ENCODE assay signal across 8 mouse cellular contexts in the genomic region with DNA sequence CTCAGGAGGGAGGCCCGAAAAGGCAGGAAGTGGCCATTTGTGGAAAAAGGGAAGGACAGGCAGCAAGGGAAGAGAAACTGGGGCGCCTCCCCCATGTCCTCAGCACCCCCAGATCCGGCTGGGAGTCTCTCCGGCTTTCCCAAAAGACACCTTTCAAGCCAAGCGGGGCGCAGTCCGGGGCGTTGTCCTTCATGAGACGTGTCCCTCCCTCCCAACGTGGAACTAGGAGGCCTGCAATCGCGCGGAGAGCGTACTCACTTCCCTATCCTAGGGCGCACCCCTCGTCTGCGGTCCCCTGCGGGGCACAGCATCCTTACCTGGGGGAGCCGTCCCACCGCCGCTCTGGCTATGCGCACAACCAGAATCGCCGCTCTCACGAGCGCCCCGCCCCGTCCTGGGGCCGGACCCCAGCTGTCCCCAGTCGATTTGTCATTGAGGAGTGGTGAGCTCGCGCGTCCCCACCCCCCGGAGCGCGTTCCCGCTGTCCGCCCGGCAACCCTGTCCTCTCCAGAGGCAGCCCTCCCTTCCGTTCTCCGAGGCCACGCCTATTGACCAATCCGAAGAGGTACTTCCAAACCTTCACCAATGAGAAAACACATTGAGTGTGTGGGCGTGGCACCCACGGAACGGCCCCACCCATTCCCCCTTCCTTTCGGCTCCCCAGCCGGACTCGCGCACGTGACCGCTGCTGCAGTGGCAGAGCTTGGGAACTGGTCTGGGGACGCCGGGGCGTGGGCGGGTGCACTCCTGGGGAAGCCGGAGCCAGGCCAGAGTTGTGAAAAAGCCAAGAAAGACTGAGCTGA. TPM values are rescaled to one million over a fixed set of nuclear protein-coding genes. Genes with fewer than 3 reads are reported as not detected.
A peak's percentile ranks its signal among the peaks of the same experiment; 100 is the strongest.
DNase-seq lines count a peak whose midpoint lies in the region; ATAC-seq and TF ChIP-seq lines count a peak whose summit lies in the region.

A gene (minus strand): TSS at position 535 of the 803 bp plus-strand sequence.

- WGBS in forebrain, embryonic 11.5 days: under 1% methylated on average over 57 of the region's 57 CpGs
- WGBS in heart, embryonic 16.5 days: under 1% methylated on average over 57 of the region's 57 CpGs
- under 1% methylated on average over 57 of the region's 57 CpGs for WGBS in liver, embryonic 15.5 days (ENCODE audit: insufficient replicate concordance)
- 1% methylated on average over 57 of the region's 57 CpGs for WGBS in neural tube, embryonic 12.5 days

- H3K4me2 ChIP-seq in CH12.LX (ENCODE audit: insufficient read depth, low read depth, poor library complexity, severe bottlenecking): peak within 1 kb of the TSS; percentile 73
- peak within 1 kb of the TSS; percentile 74 for H3K4me2 ChIP-seq in forebrain, embryonic 11.5 days (ENCODE audit: low read depth, low read length, severe bottlenecking)
- peak within 1 kb of the TSS; percentile 77 for H3K4me2 ChIP-seq in heart, embryonic 16.5 days (ENCODE audit: low read depth, low read length)
- peak within 1 kb of the TSS; percentile 85 for H3K4me2 ChIP-seq in liver, embryonic 15.5 days
- peak within 1 kb of the TSS; percentile 82 for H3K4me2 ChIP-seq in neural tube, embryonic 12.5 days (replicated peaks)

- DNase-seq in CH12.LX (ENCODE audit: extremely low read depth): peak; percentile 97
- peak; percentile 95 for DNase-seq in c-Kit-positive CD71-positive TER-119-negative erythroid progenitor cells, embryonic 14.5 days (ENCODE audit: low read depth)
- peak; percentile 95 for DNase-seq in forebrain, embryonic 11.5 days (ENCODE audit: low spot score)
- peak; percentile 98 to 99 for DNase-seq in kidney, postnatal 36 days
- DNase-seq in telencephalon, adult 2 months (ENCODE audit: low read depth, low spot score): peak; percentile 97

- peaks cover 4% of the 10 kb centered on the region for H3K9me3 ChIP-seq in CH12.LX (replicated peaks; ENCODE audit: low read length)
- no peaks in the 10 kb centered on the region for H3K9me3 ChIP-seq in forebrain, embryonic 11.5 days (ENCODE audit: control insufficient read depth, low read length)
- H3K9me3 ChIP-seq in heart, embryonic 16.5 days (replicated peaks; ENCODE audit: control insufficient read depth, low read length): 0 out of 2 replicates have a peak, but pooled peaks cover 3% of the 10 kb centered on the region
- no peaks in the 10 kb centered on the region for H3K9me3 ChIP-seq in liver, embryonic 15.5 days (replicated peaks)
- H3K9me3 ChIP-seq in neural tube, embryonic 12.5 days: 0 out of 2 replicates have a peak, but pooled peaks cover 4% of the 10 kb centered on the region

- H3K4me1 ChIP-seq in CH12.LX (ENCODE audit: control insufficient read depth in 1 of 2, insufficient read depth in 2 of 2): peaks cover 6 to 22% of the 10 kb centered on the region in 2 experiments; a peak in 3 of 4 replicates
- 0 out of 2 replicates have a peak, but pooled peaks cover 2% of the 10 kb centered on the region for H3K4me1 ChIP-seq in forebrain, embryonic 11.5 days (replicated peaks; ENCODE audit: control insufficient read depth, insufficient read depth, low read length)
- peaks cover 31% of the 10 kb centered on the region for H3K4me1 ChIP-seq in heart, embryonic 16.5 days (ENCODE audit: control insufficient read depth, insufficient read depth, low read length)
- peaks cover 44% of the 10 kb centered on the region for H3K4me1 ChIP-seq in liver, embryonic 15.5 days (replicated peaks)
- H3K4me1 ChIP-seq in neural tube, embryonic 12.5 days: peaks cover 19% of the 10 kb centered on the region

- peak within 1 kb of the TSS; percentile 53 for H3K9ac ChIP-seq in CH12.LX (ENCODE audit: insufficient read depth, low read depth)
- peak within 1 kb of the TSS; percentile 68 for H3K9ac ChIP-seq in forebrain, embryonic 11.5 days (ENCODE audit: low read length)
- H3K9ac ChIP-seq in heart, embryonic 16.5 days (ENCODE audit: low read length): peak within 1 kb of the TSS; percentile 92
- peak within 1 kb of the TSS; percentile 58 for H3K9ac ChIP-seq in liver, embryonic 15.5 days
- H3K9ac ChIP-seq in neural tube, embryonic 12.5 days: peak within 1 kb of the TSS; percentile 65

- peak within 1 kb of the TSS; percentile 73 to 77 (median 75) for H3K4me3 ChIP-seq in CH12.LX (replicated peaks in 1 of 3; ENCODE audit: low read depth in 2 of 3, low read length in 2 of 3, poor library complexity in 1 of 3)
- H3K4me3 ChIP-seq in forebrain, embryonic 11.5 days (ENCODE audit: low read depth, low read length): peak within 1 kb of the TSS; percentile 61
- H3K4me3 ChIP-seq in heart, embryonic 16.5 days (ENCODE audit: low read length): peak within 1 kb of the TSS; percentile 85
- H3K4me3 ChIP-seq in liver, embryonic 15.5 days (replicated peaks): peak within 1 kb of the TSS; percentile 66
- peak within 1 kb of the TSS; percentile 71 for H3K4me3 ChIP-seq in neural tube, embryonic 12.5 days

- H3K79me2 ChIP-seq in CH12.LX (replicated peaks; ENCODE audit: control insufficient read depth, extremely low read depth, insufficient read depth, poor library complexity, severe bottlenecking): no peaks in the 10 kb centered on the region

- no peak for TF ChIP-seq EP300 in CH12.LX (IDR thresholded peaks at IDR 0.05; ENCODE audit: low read length)

- in situ Hi-C loops in CH12.LX (cut with MboI; ENCODE audit: low pct_ligation_motif_present, low pct_unique_long_range_greater_than_20kb, low sequenced_read_pairs): no loop called here

- peaks cover 25% of the 10 kb centered on the region for H3K27me3 ChIP-seq in CH12.LX (replicated peaks)
- H3K27me3 ChIP-seq in forebrain, embryonic 11.5 days (ENCODE audit: control insufficient read depth, insufficient read depth, low read length): no peaks in the 10 kb centered on the region
- H3K27me3 ChIP-seq in heart, embryonic 16.5 days (ENCODE audit: control insufficient read depth, insufficient read depth, low read length): no peaks in the 10 kb centered on the region
- H3K27me3 ChIP-seq in liver, embryonic 15.5 days: peaks cover 31% of the 10 kb centered on the region
- peaks cover 7% of the 10 kb centered on the region; the same call in 1 of the 2 replicates for H3K27me3 ChIP-seq in neural tube, embryonic 12.5 days (replicated peaks)

- dilution Hi-C loops in CH12.LX (cut with MboI; ENCODE audit: extremely low pct_ligation_motif_present, extremely low pct_unique_long_range_greater_than_20kb, low sequenced_read_pairs): no loop called here

- TF ChIP-seq CTCF in CH12.LX (conservative IDR thresholded peaks at IDR 0.05 in 1 of 2, IDR thresholded peaks at IDR 0.05 in 1 of 2; ENCODE audit: low read depth in 2 of 2, low read length in 2 of 2): no peak

- ATAC-seq in forebrain, embryonic 11.5 days (replicated peaks; ENCODE audit: low FRiP score): peak; percentile 99
- ATAC-seq in heart, embryonic 16.5 days (replicated peaks; ENCODE audit: extremely low read depth, insufficient read depth, low FRiP score): peak; percentile 97
- peak; percentile 96 for ATAC-seq in liver, embryonic 15.5 days (ENCODE audit: insufficient read depth)
- ATAC-seq in neural tube, embryonic 12.5 days (ENCODE audit: low FRiP score, low read depth): peak; percentile 98

- TF ChIP-seq POLR2A in CH12.LX (IDR thresholded peaks at IDR 0.05; ENCODE audit: low read depth, low read length): peak; percentile 66

- peaks cover 0 to 9% of the 10 kb centered on the region in 2 experiments for H3K36me3 ChIP-seq in CH12.LX (replicated peaks in 1 of 2; ENCODE audit: control insufficient read depth in 1 of 2, insufficient read depth in 1 of 2, low read length in 1 of 2)
- H3K36me3 ChIP-seq in forebrain, embryonic 11.5 days (ENCODE audit: control insufficient read depth, insufficient read depth, low read length): no peaks in the 10 kb centered on the region
- peaks cover 8% of the 10 kb centered on the region for H3K36me3 ChIP-seq in heart, embryonic 16.5 days (ENCODE audit: control insufficient read depth, insufficient read depth)
- peaks cover 4% of the 10 kb centered on the region; the same call in 1 of the 2 replicates for H3K36me3 ChIP-seq in liver, embryonic 15.5 days (replicated peaks)
- H3K36me3 ChIP-seq in neural tube, embryonic 12.5 days: no peaks in the 10 kb centered on the region

- TF ChIP-seq RAD21 in CH12.LX (IDR thresholded peaks at IDR 0.05; ENCODE audit: low read depth, low read length): no peak

- H3K27ac ChIP-seq in CH12.LX (ENCODE audit: insufficient read depth, low read depth): no peak within 1 kb of the TSS
- H3K27ac ChIP-seq in forebrain, embryonic 11.5 days (ENCODE audit: low read depth, low read length): no peak within 1 kb of the TSS
- peak within 1 kb of the TSS; percentile 93 for H3K27ac ChIP-seq in heart, embryonic 16.5 days (ENCODE audit: low read length)
- H3K27ac ChIP-seq in liver, embryonic 15.5 days (replicated peaks): peak within 1 kb of the TSS; percentile 76
- peak within 1 kb of the TSS; percentile 20; the same call in 1 of the 2 replicates for H3K27ac ChIP-seq in neural tube, embryonic 12.5 days

TF ChIP-seq in CH12.LX, 34 proteins besides CTCF, POLR2A, EP300 and RAD21 (continues in another document):
- TF ChIP-seq MEF2A (IDR thresholded peaks at IDR 0.05; ENCODE audit: borderline replicate concordance, low read depth, low read length): no peak
- TF ChIP-seq ZNF384 (IDR thresholded peaks at IDR 0.05; ENCODE audit: low read depth, low read length): no peak
- peak; percentile 88 for TF ChIP-seq MXI1 (IDR thresholded peaks at IDR 0.05; ENCODE audit: low read depth, low read length)
- no peak for TF ChIP-seq ZMIZ1 (IDR thresholded peaks at IDR 0.05; ENCODE audit: low read depth, low read length)
- no peak for TF ChIP-seq MYC (IDR thresholded peaks at IDR 0.05; ENCODE audit: low read depth, low read length)
- TF ChIP-seq MAX (IDR thresholded peaks at IDR 0.05; ENCODE audit: low read length): peak; percentile 88
- TF ChIP-seq KAT2A (IDR thresholded peaks at IDR 0.05; ENCODE audit: insufficient replicate concordance, low read length): no peak
- TF ChIP-seq RCOR1 (conservative IDR thresholded peaks at IDR 0.05; ENCODE audit: low read depth, low read length): no peak
- peak; percentile 28; the same call in 1 of the 2 replicates for TF ChIP-seq TCF12 (IDR thresholded peaks at IDR 0.05; ENCODE audit: low read depth, low read length)
- TF ChIP-seq JUND (conservative IDR thresholded peaks at IDR 0.05; ENCODE audit: low read depth, low read length): no peak
- TF ChIP-seq SIN3A (IDR thresholded peaks at IDR 0.05; ENCODE audit: low read length): peak; percentile 41; the same call in 1 of the 2 replicates
- TF ChIP-seq NRF1 (IDR thresholded peaks at IDR 0.05; ENCODE audit: low read depth, low read length): peak; percentile 43; the same call in 1 of the 2 replicates

RNA-seq across cellular contexts. Expression of the gene that starts here (rescaled TPM):
- 18.1 and 18.2 TPM in 2 replicates for total RNA-seq in CH12.LX (2012; rRNA removed)
- 25.6 and 28.7 TPM in 2 replicates for total RNA-seq in CH12.LX (2014; rRNA removed)
- polyA plus RNA-seq in CH12.LX (2012; ENCODE audit: insufficient read length, low read depth): 22.9 and 23.8 TPM in 2 replicates
- polyA plus RNA-seq in forebrain, embryonic 11.5 days (2014; fragmentation: Nextera tagmentation; extraction: Ambion mirVana): 74.1 and 74.2 TPM in 2 replicates
- 130 and 140 TPM in 2 replicates for polyA plus RNA-seq in heart, embryonic 16.5 days (2015; fragmentation: Nextera tagmentation; extraction: Ambion mirVana)
- polyA plus RNA-seq in liver, embryonic 15.5 days (2015; fragmentation: Nextera tagmentation; extraction: Ambion mirVana): 37.5 and 38.6 TPM in 2 replicates
- 94.1 and 95.6 TPM in 2 replicates for polyA plus RNA-seq in neural tube, embryonic 12.5 days (2016; fragmentation: Nextera tagmentation; extraction: Ambion mirVana)

Comparison
In these comparisons a context has a peak if more than half of its experiments do, and no peak if none do; other contexts are left out.
1. H3K27ac ChIP-seq: peak in heart, embryonic 16.5 days (single experiment), liver, embryonic 15.5 days (single experiment) and neural tube, embryonic 12.5 days (single experiment); none in CH12.LX (single experiment) and forebrain, embryonic 11.5 days (single experiment).
2. Peak in every context shown above with its lines, with median percentiles within 50 percentile points of each other: DNase-seq, H3K4me2 ChIP-seq, H3K4me3 ChIP-seq, H3K9ac ChIP-seq and ATAC-seq.